Comparison of ENCODE assay signal across 10 mouse cellular contexts in genomic region chr11:118368330-118368729, GRCm38 (mm10). TPM values are rescaled to one million over a fixed set of nuclear protein-coding genes. Genes with fewer than 3 reads are reported as not detected.
DNase-seq lines count a peak whose midpoint lies in the region; ATAC-seq and TF ChIP-seq lines count a peak whose summit lies in the region.
"Had no signal": no experiment of that assay in that cellular context is flagged by ENCODE, and none has a peak within 500 bp of the region (broad histone marks: within the 10 kb centered on the region; RNA-seq: fewer than 3 reads in every experiment).

No protein-coding gene starts in this region.

- H3K4me2 ChIP-seq in limb, embryonic 11.5 days (ENCODE audit: low read depth, severe bottlenecking): no peak overlapping the region
- no peak overlapping the region for H3K4me2 ChIP-seq in forebrain, embryonic 13.5 days
- no peak overlapping the region for H3K4me2 ChIP-seq in heart, embryonic 11.5 days
- H3K4me2 ChIP-seq: embryonic facial prominence, embryonic 12.5 days had no signal

- no peak for ATAC-seq in limb, embryonic 11.5 days (ENCODE audit: insufficient number of reproducible peaks, low FRiP score, low TSS enrichment, low read depth)
- no peak for ATAC-seq in G1E (ENCODE audit: extremely low read depth, insufficient number of reproducible peaks, low FRiP score, poor library complexity, severe bottlenecking)
- ATAC-seq in forebrain, embryonic 13.5 days: no peak
- ATAC-seq in heart, embryonic 11.5 days (replicated peaks; ENCODE audit: insufficient number of reproducible peaks, low FRiP score, low TSS enrichment): no peak

- peak; percentile 59 for DNase-seq in limb, embryonic 11.5 days (ENCODE audit: low spot score)
- DNase-seq in limb, embryonic 10.5 days (ENCODE audit: low spot score): no peak
- DNase-seq in G1E (ENCODE audit: low spot score): no peak
- peak; percentile 8 for DNase-seq in c-Kit-negative CD71-positive TER-119-positive erythroid progenitor cells, embryonic 14.5 days (ENCODE audit: low read depth, low spot score)
- DNase-seq in splenic B cell, adult 2 months (ENCODE audit: low read depth, low spot score): peak; percentile 39

- WGBS in limb, embryonic 11.5 days: 62% methylated on average over 3 of the region's 3 CpGs
- 68% methylated on average over 3 of the region's 3 CpGs for WGBS in limb, embryonic 10.5 days
- WGBS in forebrain, embryonic 13.5 days: 59% methylated on average over 3 of the region's 3 CpGs
- 58% methylated on average over 3 of the region's 3 CpGs for WGBS in heart, embryonic 11.5 days (ENCODE audit: insufficient replicate concordance)

- no peaks in the 10 kb centered on the region for H3K9me3 ChIP-seq in limb, embryonic 11.5 days (ENCODE audit: control insufficient read depth, low read length)
- no peaks in the 10 kb centered on the region for H3K9me3 ChIP-seq in limb, embryonic 10.5 days (replicated peaks)
- no peaks in the 10 kb centered on the region for H3K9me3 ChIP-seq in G1E (replicated peaks)
- no peaks in the 10 kb centered on the region for H3K9me3 ChIP-seq in forebrain, embryonic 13.5 days (replicated peaks)
- H3K9me3 ChIP-seq in heart, embryonic 11.5 days (replicated peaks; ENCODE audit: control insufficient read depth, low read length): no peaks in the 10 kb centered on the region
- H3K9me3 ChIP-seq: embryonic facial prominence, embryonic 12.5 days had no signal

- no peak overlapping the region for H3K4me3 ChIP-seq in limb, embryonic 11.5 days (ENCODE audit: low read depth, low read length)
- no peak overlapping the region for H3K4me3 ChIP-seq in limb, embryonic 10.5 days
- H3K4me3 ChIP-seq in G1E (ENCODE audit: low read depth, low read length): no peak overlapping the region
- H3K4me3 ChIP-seq in forebrain, embryonic 13.5 days: no peak overlapping the region
- no peak overlapping the region for H3K4me3 ChIP-seq in heart, embryonic 11.5 days (ENCODE audit: low read depth, low read length)
- H3K4me3 ChIP-seq: embryonic facial prominence, embryonic 12.5 days; megakaryocyte, embryonic 14.5 days had no signal

- no peak overlapping the region for H3K9ac ChIP-seq in limb, embryonic 11.5 days (ENCODE audit: low read length)
- H3K9ac ChIP-seq in forebrain, embryonic 13.5 days: no peak overlapping the region
- H3K9ac ChIP-seq in heart, embryonic 11.5 days (ENCODE audit: low read depth, low read length): no peak overlapping the region
- H3K9ac ChIP-seq: embryonic facial prominence, embryonic 12.5 days had no signal

- 0 out of 2 replicates have a peak, but pooled peaks have one; percentile 29 for TF ChIP-seq CTCF in G1E (IDR thresholded peaks at IDR 0.05; ENCODE audit: low read depth, low read length)

- peaks cover 19% of the 10 kb centered on the region for H3K4me1 ChIP-seq in limb, embryonic 11.5 days (ENCODE audit: control insufficient read depth, insufficient read depth, low read length)
- H3K4me1 ChIP-seq in limb, embryonic 10.5 days: peaks cover 59% of the 10 kb centered on the region
- no peaks in the 10 kb centered on the region for H3K4me1 ChIP-seq in G1E (ENCODE audit: insufficient read depth, low read depth, low read length)
- H3K4me1 ChIP-seq in forebrain, embryonic 13.5 days: peaks cover 2% of the 10 kb centered on the region; the same call in 1 of the 2 replicates
- peaks cover 12% of the 10 kb centered on the region for H3K4me1 ChIP-seq in heart, embryonic 11.5 days (ENCODE audit: control insufficient read depth, insufficient read depth, low read length)

- H3K27ac ChIP-seq in limb, embryonic 11.5 days (replicated peaks; ENCODE audit: low read depth, low read length): no peak overlapping the region
- no peak overlapping the region for H3K27ac ChIP-seq in limb, embryonic 10.5 days
- H3K27ac ChIP-seq in forebrain, embryonic 13.5 days: no peak overlapping the region
- H3K27ac ChIP-seq in heart, embryonic 11.5 days (ENCODE audit: low read depth, low read length): no peak overlapping the region
- H3K27ac ChIP-seq: embryonic facial prominence, embryonic 12.5 days had no signal

- no peaks in the 10 kb centered on the region for H3K27me3 ChIP-seq in limb, embryonic 11.5 days (ENCODE audit: control insufficient read depth, insufficient read depth, low read length)
- H3K27me3 ChIP-seq in limb, embryonic 10.5 days (ENCODE audit: low read depth, poor library complexity, severe bottlenecking): no peaks in the 10 kb centered on the region
- peaks cover 8% of the 10 kb centered on the region for H3K27me3 ChIP-seq in G1E (ENCODE audit: insufficient read depth, low read length)
- no peaks in the 10 kb centered on the region for H3K27me3 ChIP-seq in splenic B cell, adult 2 months (ENCODE audit: control insufficient read depth, insufficient read depth, low read length, poor library complexity, severe bottlenecking)
- H3K27me3 ChIP-seq in forebrain, embryonic 13.5 days: 0 out of 2 replicates have a peak, but pooled peaks cover 5% of the 10 kb centered on the region
- peaks cover 3% of the 10 kb centered on the region; the same call in 1 of the 2 replicates for H3K27me3 ChIP-seq in heart, embryonic 11.5 days (ENCODE audit: control insufficient read depth, insufficient read depth, low read length)
- H3K27me3 ChIP-seq: embryonic facial prominence, embryonic 12.5 days had no signal

- no peaks in the 10 kb centered on the region for H3K36me3 ChIP-seq in limb, embryonic 11.5 days (ENCODE audit: control insufficient read depth, insufficient read depth, low read length)
- no peaks in the 10 kb centered on the region for H3K36me3 ChIP-seq in limb, embryonic 10.5 days
- H3K36me3 ChIP-seq in G1E (replicated peaks): no peaks in the 10 kb centered on the region
- H3K36me3 ChIP-seq in splenic B cell, adult 2 months (ENCODE audit: control insufficient read depth, insufficient read depth, low read length, poor library complexity, severe bottlenecking): no peaks in the 10 kb centered on the region
- no peaks in the 10 kb centered on the region for H3K36me3 ChIP-seq in forebrain, embryonic 13.5 days (ENCODE audit: poor library complexity, severe bottlenecking)
- no peaks in the 10 kb centered on the region for H3K36me3 ChIP-seq in heart, embryonic 11.5 days (ENCODE audit: control insufficient read depth, insufficient read depth, low read length)
- H3K36me3 ChIP-seq: embryonic facial prominence, embryonic 12.5 days had no signal

RNA-seq across cellular contexts. Expression of gene Timp2, which starts 12.8 kb away (rescaled TPM):
- polyA plus RNA-seq in limb, embryonic 11.5 days (2014; fragmentation: Nextera tagmentation; extraction: Ambion mirVana): 64.4 and 68.4 TPM in 2 replicates
- 35.4 and 49.6 TPM in 2 replicates for polyA plus RNA-seq in limb, embryonic 10.5 days (2016; fragmentation: Nextera tagmentation; extraction: Ambion mirVana)
- not detected in 2 replicates for total RNA-seq in G1E (2014; fragmentation: Nextera tagmentation)
- 0.06 TPM in 1 of 2 replicates, not detected in the other for total RNA-seq in G1E (2017)
- polyA plus RNA-seq in G1E (2012): not detected in 2 replicates
- polyA plus RNA-seq in forebrain, embryonic 13.5 days (2015; fragmentation: Nextera tagmentation; extraction: Ambion mirVana): 36.0 and 38.8 TPM in 2 replicates
- polyA plus RNA-seq in heart, embryonic 11.5 days (2014; fragmentation: Nextera tagmentation; extraction: Ambion mirVana): 46.0 and 50.8 TPM in 2 replicates

RNA-seq across cellular contexts. Expression of gene Cep295nl, which starts 26.0 kb away (rescaled TPM):
- polyA plus RNA-seq in limb, embryonic 11.5 days (2014; fragmentation: Nextera tagmentation; extraction: Ambion mirVana): 0.21 and 0.53 TPM in 2 replicates
- 0.61 and 1.1 TPM in 2 replicates for polyA plus RNA-seq in limb, embryonic 10.5 days (2016; fragmentation: Nextera tagmentation; extraction: Ambion mirVana)
- total RNA-seq in G1E (2014; fragmentation: Nextera tagmentation) (not detected in 2 replicates), G1E (2017) (0.11 TPM in 1 of 2 replicates, not detected in the other)
- polyA plus RNA-seq in G1E (2012): not detected in 2 replicates
- polyA plus RNA-seq in forebrain, embryonic 13.5 days (2015; fragmentation: Nextera tagmentation; extraction: Ambion mirVana): 0.13 and 0.31 TPM in 2 replicates
- polyA plus RNA-seq in heart, embryonic 11.5 days (2014; fragmentation: Nextera tagmentation; extraction: Ambion mirVana): 0.18 and 0.31 TPM in 2 replicates
- polyA plus RNA-seq: stomach, embryonic 14.5 days had no signal

RNA-seq across cellular contexts. Expression of gene Lgals3bp, which starts 33.6 kb away (rescaled TPM):
- 3.6 and 4.1 TPM in 2 replicates for polyA plus RNA-seq in limb, embryonic 11.5 days (2014; fragmentation: Nextera tagmentation; extraction: Ambion mirVana)
- polyA plus RNA-seq in limb, embryonic 10.5 days (2016; fragmentation: Nextera tagmentation; extraction: Ambion mirVana): 2.7 and 3.4 TPM in 2 replicates
- 8.1 and 8.4 TPM in 2 replicates for total RNA-seq in G1E (2014; fragmentation: Nextera tagmentation)
- total RNA-seq in G1E (2017): 24.5 and 25.7 TPM in 2 replicates
- polyA plus RNA-seq in G1E (2012): 9.0 and 9.5 TPM in 2 replicates
- 1.1 and 1.3 TPM in 2 replicates for polyA plus RNA-seq in forebrain, embryonic 13.5 days (2015; fragmentation: Nextera tagmentation; extraction: Ambion mirVana)
- polyA plus RNA-seq in heart, embryonic 11.5 days (2014; fragmentation: Nextera tagmentation; extraction: Ambion mirVana): 3.1 and 3.8 TPM in 2 replicates

RNA-seq across cellular contexts. Expression of gene Cant1, which starts 50.6 kb away (rescaled TPM):
- polyA plus RNA-seq in limb, embryonic 11.5 days (2014; fragmentation: Nextera tagmentation; extraction: Ambion mirVana): 23.9 and 27.1 TPM in 2 replicates
- 24.1 and 25.9 TPM in 2 replicates for polyA plus RNA-seq in limb, embryonic 10.5 days (2016; fragmentation: Nextera tagmentation; extraction: Ambion mirVana)
- total RNA-seq in G1E (2014; fragmentation: Nextera tagmentation) (16.4 and 16.5 TPM in 2 replicates), G1E (2017) (14.9 and 16.4 TPM in 2 replicates)
- 47.2 and 64.3 TPM in 2 replicates for polyA plus RNA-seq in G1E (2012)
- 20.2 and 20.3 TPM in 2 replicates for polyA plus RNA-seq in forebrain, embryonic 13.5 days (2015; fragmentation: Nextera tagmentation; extraction: Ambion mirVana)
- 16.0 and 17.1 TPM in 2 replicates for polyA plus RNA-seq in heart, embryonic 11.5 days (2014; fragmentation: Nextera tagmentation; extraction: Ambion mirVana)

RNA-seq across cellular contexts. Expression of gene C1qtnf1, which starts 59.7 kb away (rescaled TPM):
- 3.5 and 4.2 TPM in 2 replicates for polyA plus RNA-seq in limb, embryonic 11.5 days (2014; fragmentation: Nextera tagmentation; extraction: Ambion mirVana)
- polyA plus RNA-seq in limb, embryonic 10.5 days (2016; fragmentation: Nextera tagmentation; extraction: Ambion mirVana): 1.9 and 3.1 TPM in 2 replicates
- total RNA-seq in G1E (2014; fragmentation: Nextera tagmentation) (not detected in 2 replicates), G1E (2017) (0.11 TPM in 1 of 2 replicates, not detected in the other)
- polyA plus RNA-seq in G1E (2012): not detected in 2 replicates
- polyA plus RNA-seq in forebrain, embryonic 13.5 days (2015; fragmentation: Nextera tagmentation; extraction: Ambion mirVana): 1.6 and 2.0 TPM in 2 replicates
- polyA plus RNA-seq in heart, embryonic 11.5 days (2014; fragmentation: Nextera tagmentation; extraction: Ambion mirVana): 2.7 and 4.2 TPM in 2 replicates

Comparison
In these comparisons a context has a peak if more than half of its experiments do, and no peak if none do; other contexts are left out.
1. DNase-seq: peak in limb, embryonic 11.5 days (single experiment), c-Kit-negative CD71-positive TER-119-positive erythroid progenitor cells, embryonic 14.5 days (single experiment) and splenic B cell, adult 2 months (single experiment); none in limb, embryonic 10.5 days (single experiment) and G1E (single experiment).
2. RNA of gene Timp2, which starts 12.8 kb away (polyA plus RNA-seq): 64.4 to 68.4 TPM in limb, embryonic 11.5 days, 35.4 to 49.6 TPM in limb, embryonic 10.5 days, 46.0 to 50.8 TPM in heart, embryonic 11.5 days and 36.0 to 38.8 TPM in forebrain, embryonic 13.5 days; not detected in G1E; every median in the first group is over 10 times any median in the second.